Mouse (Mus musculus): ENCODE measurements around the gene Lama5. TPM values are rescaled to one million over a fixed set of nuclear protein-coding genes. Genes with fewer than 3 reads are reported as not detected.

Gene Lama5
- polyA plus RNA-seq, 1 experiment: 7.0 TPM

DNA sequence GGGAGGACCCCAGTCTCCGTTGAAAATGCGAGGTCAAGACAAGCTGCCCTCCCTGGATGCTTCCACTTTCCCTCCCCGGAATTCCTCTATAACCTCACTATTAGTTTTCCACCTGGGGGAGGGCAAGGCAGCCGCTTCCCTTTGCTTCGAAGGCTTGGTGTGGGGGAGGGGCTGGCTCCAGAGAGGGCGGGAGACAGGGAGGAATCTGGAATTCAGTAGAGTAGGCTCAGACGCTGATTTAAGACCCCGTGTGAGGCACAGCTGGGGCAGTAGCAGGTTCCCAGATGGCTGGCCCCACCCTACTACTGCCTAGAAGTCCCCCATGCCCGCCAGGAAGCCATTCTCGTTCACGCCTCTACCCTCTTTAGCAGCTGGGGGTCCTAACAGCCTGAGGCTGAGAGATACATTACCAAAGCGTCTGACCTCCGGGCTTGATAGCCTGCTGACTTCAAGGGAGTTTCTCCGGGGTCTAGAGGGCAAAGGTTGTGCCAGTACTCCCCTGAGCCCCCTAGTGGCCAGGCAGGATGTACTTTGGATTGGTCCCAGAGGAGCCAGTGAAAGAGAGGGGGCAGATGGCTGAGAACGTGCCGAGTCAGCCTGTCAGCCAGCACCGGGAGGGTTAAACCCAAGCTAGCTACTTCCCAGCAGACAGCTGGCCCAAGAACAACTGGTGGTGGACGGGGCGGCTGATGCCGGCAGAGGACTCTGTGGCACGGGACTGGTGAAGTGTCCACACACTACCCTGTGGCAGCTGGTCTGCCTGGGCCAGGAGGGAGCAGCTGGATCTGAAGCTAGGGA, 1.8 kb upstream of the Lama5 start:
- peak; percentile 37 to 40 for DNase-seq
- Histone ChIP-seq H3K4me1 (ENCODE audit: control insufficient read depth, insufficient read depth, low read length) (no peaks in the 10 kb centered on the region), H3K4me3 (replicated peaks; ENCODE audit: insufficient read depth, low read depth, low read length) (no peak overlapping the region), H3K27ac (ENCODE audit: insufficient read depth, low read length) (no peak overlapping the region), H3K27me3 (ENCODE audit: control insufficient read depth, insufficient read depth, low read length) (no peaks in the 10 kb centered on the region; the same call in 1 of the 2 replicates)
- WGBS: 8% methylated on average over 21 of the region's 21 CpGs
- no peak for TF ChIP-seq POLR2A (IDR thresholded peaks at IDR 0.05; ENCODE audit: borderline replicate concordance, insufficient read depth, low read length)
- TF ChIP-seq CTCF (IDR thresholded peaks at IDR 0.05; ENCODE audit: borderline replicate concordance, insufficient read depth, low read depth, low read length): peak; percentile 64

DNA sequence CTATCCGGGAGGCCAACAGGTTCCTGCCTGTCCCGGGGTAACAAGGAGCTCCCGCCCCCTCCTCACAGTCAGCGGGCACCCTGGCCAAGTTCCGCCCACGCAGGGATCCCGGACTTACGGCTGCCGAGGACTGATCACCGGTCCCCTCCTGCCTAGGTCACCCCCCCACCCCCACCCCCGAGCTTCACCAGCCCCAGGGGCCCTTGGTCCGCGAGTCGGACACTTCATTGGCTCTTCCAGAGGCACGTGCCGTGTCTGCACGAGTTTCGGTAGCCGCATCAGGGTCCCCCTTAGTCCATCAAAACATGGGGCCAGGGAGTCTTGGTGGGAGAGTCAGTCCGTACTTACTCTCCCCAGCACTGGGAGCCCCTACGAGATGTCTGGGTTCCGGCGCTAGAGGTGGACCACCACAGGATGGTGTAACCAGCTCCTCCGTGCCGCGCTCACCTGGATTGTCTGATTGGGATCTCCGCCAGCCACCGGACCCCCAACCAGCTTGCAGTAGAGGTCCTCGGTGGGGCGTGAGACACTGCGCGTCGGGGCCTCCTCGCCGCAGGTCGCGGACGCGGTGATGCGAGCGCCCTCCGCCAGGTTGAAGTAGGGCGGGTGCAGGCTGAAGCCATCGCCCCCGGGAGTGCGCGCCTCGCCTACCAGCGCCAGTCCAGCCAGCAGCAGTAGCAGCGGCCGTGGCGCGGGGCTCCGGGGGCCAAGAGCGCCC, 456 bp downstream of the Lama5 start:
- peak; percentile 25 to 42 for DNase-seq
- under 1% methylated on average over 55 of the region's 55 CpGs for WGBS
- H3K4me3 ChIP-seq (replicated peaks; ENCODE audit: insufficient read depth, low read depth, low read length): peak overlapping the region; percentile 58
- no peaks in the 10 kb centered on the region; the same call in 1 of the 2 replicates for H3K27me3 ChIP-seq (ENCODE audit: control insufficient read depth, insufficient read depth, low read length)
- no peaks in the 10 kb centered on the region for H3K4me1 ChIP-seq (ENCODE audit: control insufficient read depth, insufficient read depth, low read length)
- H3K27ac ChIP-seq (ENCODE audit: insufficient read depth, low read length): no peak overlapping the region
- TF ChIP-seq CTCF (IDR thresholded peaks at IDR 0.05; ENCODE audit: borderline replicate concordance, insufficient read depth, low read depth, low read length) (no peak), POLR2A (IDR thresholded peaks at IDR 0.05; ENCODE audit: borderline replicate concordance, insufficient read depth, low read length) (no peak)

- no peaks in the 10 kb centered on the region; the same call in 1 of the 2 replicates for H3K4me1 ChIP-seq (ENCODE audit: control insufficient read depth, insufficient read depth, low read length)
- H3K27ac ChIP-seq (ENCODE audit: insufficient read depth, low read length): no peak overlapping the region
- H3K27me3 ChIP-seq (ENCODE audit: control insufficient read depth, insufficient read depth, low read length): no peaks in the 10 kb centered on the region; the same call in 1 of the 2 replicates
- no peak overlapping the region for H3K4me3 ChIP-seq (replicated peaks; ENCODE audit: insufficient read depth, low read depth, low read length)
- TF ChIP-seq CTCF (IDR thresholded peaks at IDR 0.05; ENCODE audit: borderline replicate concordance, insufficient read depth, low read depth, low read length) (no peak), POLR2A (IDR thresholded peaks at IDR 0.05; ENCODE audit: borderline replicate concordance, insufficient read depth, low read length) (no peak)
- WGBS: 24% methylated on average over 13 of the region's 13 CpGs
- DNase-seq: no peak
Measured at GRCm38 (mm10) chr2:180224647-180225043, 1.0 kb downstream of the Lama5 start.

DNA sequence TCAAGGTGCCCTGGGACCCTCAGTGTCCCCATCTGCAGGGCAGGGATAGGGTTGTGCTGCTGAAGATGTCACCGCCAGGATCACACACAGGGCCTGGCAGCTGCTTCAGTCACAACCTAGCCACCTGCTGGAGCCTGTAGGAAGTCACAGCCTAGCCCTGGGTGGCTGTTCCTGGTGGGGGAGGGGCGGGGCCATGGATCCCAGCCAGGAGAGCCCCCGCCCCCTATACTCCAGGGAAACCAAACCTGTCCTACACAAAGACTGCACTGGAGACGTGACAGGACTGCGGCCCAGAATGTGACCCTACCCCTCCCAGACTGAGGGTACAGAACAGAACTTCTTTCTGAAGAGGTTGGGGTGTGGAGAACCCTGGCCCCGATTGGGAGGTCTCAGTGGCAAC, 3.4 kb downstream of the Lama5 start:
- Histone ChIP-seq H3K4me1 (ENCODE audit: control insufficient read depth, insufficient read depth, low read length) (peaks cover 12% of the 10 kb centered on the region), H3K27ac (ENCODE audit: insufficient read depth, low read length) (no peak overlapping the region), H3K4me3 (replicated peaks; ENCODE audit: insufficient read depth, low read depth, low read length) (no peak overlapping the region), H3K27me3 (ENCODE audit: control insufficient read depth, insufficient read depth, low read length) (no peaks in the 10 kb centered on the region; the same call in 1 of the 2 replicates)
- no peak for DNase-seq
- TF ChIP-seq CTCF (IDR thresholded peaks at IDR 0.05; ENCODE audit: borderline replicate concordance, insufficient read depth, low read depth, low read length): no peak
- TF ChIP-seq POLR2A (IDR thresholded peaks at IDR 0.05; ENCODE audit: borderline replicate concordance, insufficient read depth, low read length): no peak
- WGBS: 29% methylated on average over 6 of the region's 6 CpGs

GRCm38 (mm10) chr2:180221051-180221450, 4.6 kb downstream of the Lama5 start:
- no peak for DNase-seq
- no peak overlapping the region for H3K27ac ChIP-seq (ENCODE audit: insufficient read depth, low read length)
- peaks cover 12% of the 10 kb centered on the region for H3K4me1 ChIP-seq (ENCODE audit: control insufficient read depth, insufficient read depth, low read length)
- H3K27me3 ChIP-seq (ENCODE audit: control insufficient read depth, insufficient read depth, low read length): no peaks in the 10 kb centered on the region; the same call in 1 of the 2 replicates
- H3K4me3 ChIP-seq (replicated peaks; ENCODE audit: insufficient read depth, low read depth, low read length): no peak overlapping the region
- TF ChIP-seq POLR2A (IDR thresholded peaks at IDR 0.05; ENCODE audit: borderline replicate concordance, insufficient read depth, low read length): no peak
- TF ChIP-seq CTCF (IDR thresholded peaks at IDR 0.05; ENCODE audit: borderline replicate concordance, insufficient read depth, low read depth, low read length): no peak
- 84% methylated on average over 9 of the region's 9 CpGs for WGBS

DNA sequence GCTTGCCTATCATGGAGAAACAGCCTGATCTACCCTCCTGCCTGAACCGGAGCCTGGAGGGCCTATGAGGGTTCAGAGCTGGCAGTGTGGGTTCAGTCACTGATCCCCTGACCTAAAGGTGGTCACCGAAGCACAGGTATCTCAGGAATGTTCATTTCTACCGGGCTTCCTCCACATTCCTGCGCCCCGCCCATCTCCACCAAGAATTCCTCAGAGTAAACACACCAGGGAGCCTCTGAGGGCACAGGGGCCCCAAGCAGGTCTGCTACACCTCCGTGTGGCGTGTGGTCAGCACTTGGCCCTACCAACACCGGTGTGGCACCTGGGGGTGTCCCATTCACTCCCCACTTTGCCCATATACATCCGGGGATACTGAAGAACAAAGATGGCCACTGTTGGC, 5.5 kb downstream of the Lama5 start:
- Histone ChIP-seq H3K4me3 (replicated peaks; ENCODE audit: insufficient read depth, low read depth, low read length) (no peak overlapping the region), H3K27me3 (ENCODE audit: control insufficient read depth, insufficient read depth, low read length) (no peaks in the 10 kb centered on the region; the same call in 1 of the 2 replicates), H3K27ac (ENCODE audit: insufficient read depth, low read length) (no peak overlapping the region), H3K4me1 (ENCODE audit: control insufficient read depth, insufficient read depth, low read length) (peaks cover 19% of the 10 kb centered on the region)
- WGBS: 87% methylated on average over 9 of the region's 9 CpGs
- DNase-seq: no peak
- TF ChIP-seq CTCF (IDR thresholded peaks at IDR 0.05; ENCODE audit: borderline replicate concordance, insufficient read depth, low read depth, low read length) (no peak), POLR2A (IDR thresholded peaks at IDR 0.05; ENCODE audit: borderline replicate concordance, insufficient read depth, low read length) (no peak)

DNA sequence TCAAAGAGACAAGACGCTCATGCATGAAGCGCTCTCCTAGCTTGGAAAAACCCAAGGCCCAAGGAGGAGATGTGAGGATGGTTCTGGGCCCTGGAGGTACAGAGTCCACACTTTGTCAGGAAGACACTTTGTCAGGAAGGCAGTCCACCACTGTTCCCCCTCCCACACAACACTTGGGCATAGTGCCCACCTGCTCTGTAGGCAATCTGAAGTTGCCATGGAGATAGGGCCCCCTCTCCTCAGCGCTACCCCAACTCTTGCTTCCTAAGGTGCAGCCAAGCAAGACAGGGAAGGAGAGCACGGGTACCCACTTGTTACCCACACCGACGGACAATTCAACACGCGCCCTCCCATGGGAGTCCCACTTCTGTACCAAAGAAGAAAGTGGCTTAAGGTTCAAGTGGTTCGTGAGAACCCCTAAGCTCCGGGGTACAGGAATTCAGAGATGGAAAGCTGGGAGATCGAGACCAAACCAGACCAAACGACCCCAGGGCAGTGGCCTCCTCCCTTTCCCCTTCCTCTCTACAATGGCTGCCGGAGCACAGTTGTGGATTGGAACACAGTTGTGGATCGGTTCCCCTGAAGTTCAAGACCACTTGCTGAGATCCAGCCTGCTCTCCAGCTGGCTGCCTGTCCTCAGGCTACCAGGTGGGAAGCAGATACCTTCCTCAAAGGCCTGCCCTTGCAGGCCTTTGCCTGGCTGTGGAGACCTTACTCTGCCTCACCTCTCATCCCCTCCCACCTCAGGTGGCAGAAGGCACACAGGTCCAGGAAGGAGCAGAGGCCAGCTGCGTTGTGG, 6.3 kb downstream of the Lama5 start:
- Histone ChIP-seq H3K4me3 (replicated peaks; ENCODE audit: insufficient read depth, low read depth, low read length) (no peak overlapping the region), H3K27me3 (ENCODE audit: control insufficient read depth, insufficient read depth, low read length) (no peaks in the 10 kb centered on the region), H3K4me1 (ENCODE audit: control insufficient read depth, insufficient read depth, low read length) (peaks cover 24% of the 10 kb centered on the region), H3K27ac (ENCODE audit: insufficient read depth, low read length) (no peak overlapping the region; the same call in 1 of the 2 replicates)
- no peak for DNase-seq
- WGBS: 63% methylated on average over 15 of the region's 15 CpGs
- TF ChIP-seq POLR2A (IDR thresholded peaks at IDR 0.05; ENCODE audit: borderline replicate concordance, insufficient read depth, low read length) (no peak), CTCF (IDR thresholded peaks at IDR 0.05; ENCODE audit: borderline replicate concordance, insufficient read depth, low read depth, low read length) (no peak)
